Mouse (Mus musculus): ENCODE measurements around the gene Ccdc114. TPM values are rescaled to one million over a fixed set of nuclear protein-coding genes. Genes with fewer than 3 reads are reported as not detected.
"Not testable (repeated sequence)": the region's sequence is repeated elsewhere in the genome, so short reads cannot be mapped to it uniquely, and the experiment has no call there.

The Ccdc114 gene
- polyA plus RNA-seq, 2 experiments from 2014 or later = 2.9 to 3.7 TPM

- ATAC-seq = no peak
Measured at GRCm38 (mm10) chr7:45919083-45919671, 4.7 kb upstream of the Ccdc114 start.

DNA sequence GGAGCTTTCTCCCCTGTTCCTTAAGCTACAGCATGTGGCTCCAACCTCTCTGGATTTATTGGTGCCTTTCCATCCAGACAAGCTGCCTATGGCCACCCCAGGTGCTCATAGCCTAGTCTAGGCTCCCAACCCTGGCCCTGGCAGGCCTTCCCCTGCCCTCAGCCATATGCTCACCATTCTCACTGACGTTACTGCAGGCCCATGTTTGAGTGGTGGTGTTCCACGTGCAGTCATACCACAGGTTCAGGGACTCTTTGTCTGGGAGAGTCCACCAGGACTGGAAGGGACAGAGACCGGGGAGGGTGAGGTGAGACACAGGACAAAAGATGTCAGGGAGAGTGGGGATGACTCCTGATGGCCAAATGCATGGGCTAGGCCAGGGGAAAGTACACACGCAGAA is 4.1 kb upstream of the Ccdc114 start:
- ATAC-seq = no peak

DNA sequence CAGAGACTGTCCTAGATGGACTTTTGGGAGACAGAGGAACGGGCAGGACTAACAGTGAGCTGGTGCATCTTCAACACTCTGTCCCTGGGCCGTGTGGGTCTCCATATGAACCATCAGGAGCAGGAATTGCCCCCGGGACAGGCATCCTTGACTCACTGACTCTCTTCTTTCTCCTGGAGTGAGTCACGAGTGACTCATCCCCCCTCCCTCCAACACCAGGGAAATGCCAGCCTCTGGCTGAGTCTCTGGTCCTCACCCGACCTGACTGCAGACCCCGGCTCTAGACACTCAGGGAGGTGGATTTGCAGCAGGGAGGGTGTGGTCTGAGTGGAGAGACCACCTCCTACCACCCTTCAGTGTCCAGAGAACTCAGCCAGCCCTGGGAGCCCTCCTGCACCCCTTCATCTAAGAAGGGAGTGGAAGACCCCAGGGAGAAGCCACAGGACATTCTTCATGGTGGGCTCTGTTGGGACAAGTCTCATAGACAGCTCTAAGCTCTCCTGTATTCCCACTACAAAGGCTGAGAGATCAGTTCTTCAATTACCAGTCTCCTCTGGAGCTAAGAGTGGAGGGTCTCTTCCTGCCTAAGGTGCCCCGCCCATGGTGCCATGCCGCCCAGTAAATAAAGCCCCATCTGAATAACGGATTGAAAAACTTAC is 3.2 kb upstream of the Ccdc114 start:
- ATAC-seq = no peak

DNA sequence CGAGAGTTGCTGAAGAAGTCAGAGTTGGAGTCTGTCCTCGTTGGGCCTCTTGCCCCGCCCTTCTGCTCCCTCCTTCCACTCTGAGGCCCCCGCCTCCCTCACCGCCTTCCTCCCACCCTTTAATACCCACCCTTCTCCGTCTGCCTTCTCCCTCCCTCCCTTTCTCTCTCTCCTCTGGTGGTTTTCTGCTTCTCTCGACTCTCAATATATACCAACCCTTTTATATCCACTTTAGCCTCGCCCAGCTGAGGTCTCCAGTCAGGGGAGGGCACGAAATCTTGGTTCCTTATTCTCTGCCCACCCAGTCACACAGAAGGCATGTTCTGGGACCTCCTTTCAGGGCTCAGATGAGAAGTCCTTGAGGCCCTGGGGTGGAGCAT is 2.6 kb upstream of the Ccdc114 start, which contains the start of gene Emp3:
TSS of gene Emp3 (minus strand) at position 163 of the 380 bp plus-strand sequence.
- peak; percentile 8 for ATAC-seq

DNA sequence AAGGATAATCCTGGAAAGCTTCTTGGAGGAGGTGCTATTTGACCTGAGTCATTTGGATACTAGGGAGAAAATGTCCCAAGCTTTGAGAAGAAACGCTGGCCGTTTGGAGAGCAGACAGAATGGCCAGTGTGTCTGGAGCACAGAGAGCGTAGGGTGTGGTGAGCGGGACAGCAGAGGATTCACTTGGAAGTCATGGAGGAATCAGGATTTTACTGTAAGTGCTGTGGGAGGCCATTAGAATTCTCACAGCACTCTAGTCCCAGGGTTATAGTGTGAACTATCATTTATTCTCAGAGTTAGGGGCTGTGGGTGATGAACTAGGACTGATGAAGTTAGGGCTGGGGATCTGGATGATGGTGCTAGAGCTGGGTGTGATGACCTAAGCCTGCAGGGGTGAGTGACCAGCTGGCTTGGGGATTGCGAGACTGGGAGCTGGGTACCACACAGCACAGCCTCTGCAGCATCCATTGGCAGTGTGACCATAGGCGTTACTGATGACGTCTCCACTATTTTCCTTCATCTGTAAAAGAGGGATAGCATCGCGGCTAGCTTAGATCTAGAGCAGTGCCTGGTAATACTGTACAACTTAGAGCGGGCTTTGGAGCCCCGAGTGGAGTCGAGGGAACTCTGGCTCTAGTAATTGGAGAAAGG is 1.8 kb upstream of the Ccdc114 start:
- ATAC-seq = no peak

GRCm38 (mm10) chr7:45922928-45923761 is 727 bp upstream of the Ccdc114 start:
- peak; percentile 84 for ATAC-seq

GRCm38 (mm10) chr7:45924429-45924816 is 551 bp downstream of the Ccdc114 start:
- no peak for ATAC-seq

- ATAC-seq = no peak
Measured at GRCm38 (mm10) chr7:45928626-45929295, 4.9 kb downstream of the Ccdc114 start.

GRCm38 (mm10) chr7:45929688-45930087 is 5.8 kb downstream of the Ccdc114 start:
- ATAC-seq = no peak

DNA sequence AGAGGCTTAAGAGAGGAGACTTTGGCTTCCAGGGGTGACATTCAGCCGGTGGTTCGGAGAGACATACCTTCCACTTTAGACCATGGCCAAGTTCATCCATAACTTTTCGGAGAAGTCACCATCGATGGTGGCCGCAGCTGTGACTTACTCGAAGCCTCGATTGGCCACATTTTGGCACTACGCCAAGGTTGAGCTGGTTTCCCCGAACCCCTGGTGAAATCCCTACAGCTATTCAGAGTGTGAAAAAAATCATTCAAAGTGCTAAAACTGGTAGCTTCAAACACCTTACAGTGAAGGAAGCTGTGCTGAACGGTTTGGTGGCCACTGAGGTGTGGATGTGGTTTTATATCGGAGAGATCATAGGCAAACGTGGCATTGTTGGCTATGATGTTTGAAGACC is 9.9 kb downstream of the Ccdc114 start:
- not testable (repeated sequence) for ATAC-seq

- ATAC-seq = peak; percentile 87
Measured at GRCm38 (mm10) chr7:45935114-45935513, 11.2 kb downstream of the Ccdc114 start.

GRCm38 (mm10) chr7:45939836-45940235 is 16.0 kb downstream of the Ccdc114 start:
- ATAC-seq = no peak

DNA sequence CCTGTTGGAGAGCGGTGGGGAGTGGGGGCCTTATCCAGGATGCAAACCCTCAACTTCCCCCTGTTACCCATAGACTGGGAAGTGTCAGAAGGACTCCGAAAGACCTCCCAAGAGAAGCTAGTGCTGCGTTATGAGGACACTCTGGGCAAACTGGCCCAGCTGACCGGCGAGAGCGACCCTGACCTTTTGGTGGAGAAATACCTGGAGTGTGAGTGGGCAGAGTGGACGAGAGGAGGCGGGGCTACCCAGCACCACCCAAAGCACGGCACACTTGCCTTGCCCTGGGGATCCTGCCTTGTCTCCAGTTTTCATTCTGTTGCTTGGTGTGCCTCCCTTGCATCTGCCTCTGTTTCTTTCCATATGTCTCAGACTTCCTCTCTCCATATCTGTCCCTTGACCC is 18.1 kb downstream of the Ccdc114 start:
- ATAC-seq = no peak

GRCm38 (mm10) chr7:45943280-45943679 is 19.4 kb downstream of the Ccdc114 start:
- ATAC-seq = peak; percentile 23

GRCm38 (mm10) chr7:45949061-45949460 is 25.2 kb downstream of the Ccdc114 start:
- ATAC-seq = no peak

DNA sequence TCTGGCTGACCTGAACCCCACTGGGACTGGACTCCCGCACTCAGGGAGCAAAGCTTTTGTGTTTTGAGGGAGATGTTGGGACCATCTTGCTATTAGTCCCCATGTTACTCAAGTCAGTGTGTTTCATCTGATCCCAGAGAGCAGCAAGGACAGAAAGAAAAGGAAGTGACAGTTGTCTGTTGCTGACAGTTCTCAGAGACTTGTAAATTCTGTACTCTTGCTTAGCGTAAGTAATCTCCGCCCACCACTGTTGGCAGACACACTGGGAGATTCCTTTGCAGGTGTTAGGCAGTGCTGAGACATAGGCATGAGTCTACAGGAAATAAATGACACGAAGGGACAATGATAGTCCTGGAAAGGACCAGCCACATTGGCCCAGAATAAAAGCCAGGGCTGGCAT is 32.7 kb downstream of the Ccdc114 start:
- ATAC-seq = no peak

- ATAC-seq = no peak
Measured at GRCm38 (mm10) chr7:45971831-45972723, 48.2 kb downstream of the Ccdc114 start.

DNA sequence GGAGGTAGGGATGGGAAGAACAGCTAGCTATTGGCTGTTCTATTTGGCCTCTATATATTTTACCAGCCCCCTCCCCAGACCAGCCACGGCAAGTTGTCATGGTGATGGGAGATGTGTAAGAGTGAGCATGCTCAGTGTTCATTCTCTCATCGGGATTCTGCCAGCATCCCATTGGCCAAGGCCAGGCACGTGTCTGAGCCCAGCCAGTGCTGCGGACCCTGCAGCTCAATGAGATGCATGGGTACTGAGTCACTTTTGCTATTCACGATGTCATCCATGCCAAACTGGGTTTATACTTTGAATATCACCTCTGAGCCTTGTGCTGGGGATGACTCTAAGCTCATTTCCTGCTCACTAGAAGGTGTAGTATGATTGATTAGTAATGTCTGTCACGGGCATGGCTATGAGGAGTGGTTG is 49.4 kb downstream of the Ccdc114 start:
- ATAC-seq = no peak

GRCm38 (mm10) chr7:45974103-45974502 is 50.2 kb downstream of the Ccdc114 start:
- ATAC-seq = no peak

DNA sequence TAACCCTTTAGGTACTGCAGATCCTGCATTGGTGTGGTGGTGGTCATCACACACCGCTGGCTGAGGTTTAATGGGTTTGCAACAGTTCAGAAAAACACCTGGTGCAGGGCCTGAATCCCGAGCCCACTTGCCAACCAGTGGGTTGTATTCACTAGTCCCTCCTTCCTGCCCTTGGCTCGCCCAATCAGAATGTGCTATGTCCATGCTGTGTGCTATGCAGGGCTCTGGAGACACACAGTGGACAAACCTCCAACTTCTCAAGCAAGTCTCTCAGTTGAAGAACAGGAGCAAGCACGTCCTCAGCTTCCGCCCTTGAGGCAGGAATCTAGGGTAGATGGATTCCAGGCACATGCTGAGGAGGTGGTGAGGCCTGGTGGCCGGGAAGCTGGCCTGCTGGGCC is 50.6 kb downstream of the Ccdc114 start:
- no peak for ATAC-seq

GRCm38 (mm10) chr7:45981612-45982011 is 57.7 kb downstream of the Ccdc114 start:
- ATAC-seq = no peak

Measured in CD4-positive, CD25-positive, alpha-beta regulatory T cell, adult 4 months (primary cell).